Comparison of ENCODE assay signal across 9 mouse cellular contexts in the genomic region with DNA sequence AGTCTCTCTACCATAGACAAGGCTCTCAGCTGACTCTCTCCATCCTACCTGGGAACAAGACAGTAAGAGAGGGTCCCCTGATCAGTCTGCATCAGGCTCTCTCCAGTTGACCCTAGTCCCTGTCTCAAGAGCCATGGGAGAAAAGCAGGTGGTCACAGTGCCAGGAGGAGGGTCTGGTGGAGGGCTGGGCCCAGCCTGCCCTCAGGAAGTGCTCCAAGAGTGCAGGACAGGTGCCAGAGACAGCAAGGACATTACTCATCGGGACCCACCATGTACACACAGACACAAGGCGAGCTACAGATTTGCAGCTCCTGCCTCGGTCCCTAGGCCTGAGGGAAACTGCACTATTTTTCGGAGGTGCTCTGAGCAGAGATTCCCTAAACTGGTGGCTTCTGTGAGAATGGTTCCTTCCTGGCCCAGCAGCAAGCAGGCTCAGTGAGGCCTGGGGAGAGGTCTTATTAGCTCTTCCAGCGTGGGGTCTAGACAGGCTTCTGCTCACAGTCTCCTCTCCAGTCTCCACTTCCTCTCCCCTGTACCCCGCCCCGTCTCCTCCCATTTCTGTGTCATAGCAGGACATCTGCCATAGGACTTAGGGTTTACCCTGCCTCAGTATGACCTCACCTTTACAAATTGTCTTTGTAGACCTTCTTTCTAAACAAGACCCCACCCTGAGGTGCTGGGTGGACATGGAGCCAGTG. TPM values are rescaled to one million over a fixed set of nuclear protein-coding genes. Genes with fewer than 3 reads are reported as not detected.
DNase-seq lines count a peak whose midpoint lies in the region; ATAC-seq lines count a peak whose summit lies in the region.
"Had no signal": no experiment of that assay in that cellular context is flagged by ENCODE, and none has a peak within 500 bp of the region (broad histone marks: within the 10 kb centered on the region; RNA-seq: fewer than 3 reads in every experiment).

No protein-coding gene starts in this region.

- peaks cover 57% of the 10 kb centered on the region for H3K4me1 ChIP-seq in forebrain, embryonic 15.5 days
- peaks cover 40% of the 10 kb centered on the region for H3K4me1 ChIP-seq in forebrain, embryonic 13.5 days
- peaks cover 46% of the 10 kb centered on the region for H3K4me1 ChIP-seq in heart, embryonic 13.5 days
- H3K4me1 ChIP-seq in lung, embryonic 16.5 days (replicated peaks; ENCODE audit: control insufficient read depth, insufficient read depth, low read length): peaks cover 44% of the 10 kb centered on the region

- no peak overlapping the region for H3K4me3 ChIP-seq in forebrain, embryonic 15.5 days
- no peak overlapping the region for H3K4me3 ChIP-seq in forebrain, embryonic 13.5 days
- no peak overlapping the region for H3K4me3 ChIP-seq in heart, embryonic 13.5 days
- no peak overlapping the region for H3K4me3 ChIP-seq in lung, embryonic 16.5 days (ENCODE audit: low read length)

- peak; percentile 75 for DNase-seq in 416B (ENCODE audit: low read depth)
- no peak for DNase-seq in ovary, postnatal 36 days (ENCODE audit: low spot score)
- DNase-seq in spleen, adult 18-20 months: no peak
- DNase-seq in right cerebral cortex, postnatal 25 days: no peak

- WGBS in forebrain, embryonic 15.5 days: 77% methylated on average over 7 of the region's 7 CpGs
- 82% methylated on average over 7 of the region's 7 CpGs for WGBS in forebrain, embryonic 13.5 days
- 61% methylated on average over 7 of the region's 7 CpGs for WGBS in heart, embryonic 13.5 days
- WGBS in lung, embryonic 16.5 days: 63% methylated on average over 7 of the region's 7 CpGs

- H3K9me3 ChIP-seq in forebrain, embryonic 15.5 days: no peaks in the 10 kb centered on the region
- no peaks in the 10 kb centered on the region for H3K9me3 ChIP-seq in forebrain, embryonic 13.5 days (replicated peaks)
- H3K9me3 ChIP-seq in heart, embryonic 13.5 days: no peaks in the 10 kb centered on the region
- H3K9me3 ChIP-seq in lung, embryonic 16.5 days (ENCODE audit: control insufficient read depth, low read length): no peaks in the 10 kb centered on the region

- H3K9ac ChIP-seq in forebrain, embryonic 15.5 days (replicated peaks): 0 out of 2 replicates have a peak overlapping the region, but pooled peaks have one; percentile 7
- H3K9ac ChIP-seq in forebrain, embryonic 13.5 days: no peak overlapping the region
- 0 out of 2 replicates have a peak overlapping the region, but pooled peaks have one; percentile 24 for H3K9ac ChIP-seq in heart, embryonic 13.5 days
- 0 out of 2 replicates have a peak overlapping the region, but pooled peaks have one; percentile 15 for H3K9ac ChIP-seq in lung, embryonic 16.5 days (ENCODE audit: low read length)

- no peak overlapping the region for H3K27ac ChIP-seq in forebrain, embryonic 15.5 days (replicated peaks)
- no peak overlapping the region; the same call in 1 of the 2 replicates for H3K27ac ChIP-seq in forebrain, embryonic 13.5 days
- H3K27ac ChIP-seq in heart, embryonic 13.5 days (replicated peaks): peak overlapping the region; percentile 81
- H3K27ac ChIP-seq in lung, embryonic 16.5 days (ENCODE audit: low read length): peak overlapping the region; percentile 89

- no peaks in the 10 kb centered on the region for H3K36me3 ChIP-seq in forebrain, embryonic 15.5 days
- H3K36me3 ChIP-seq in forebrain, embryonic 13.5 days (ENCODE audit: poor library complexity, severe bottlenecking): no peaks in the 10 kb centered on the region
- H3K36me3 ChIP-seq in heart, embryonic 13.5 days: no peaks in the 10 kb centered on the region
- no peaks in the 10 kb centered on the region for H3K36me3 ChIP-seq in lung, embryonic 16.5 days (ENCODE audit: control insufficient read depth, insufficient read depth, low read length)

- ATAC-seq in forebrain, embryonic 15.5 days (replicated peaks): no peak
- no peak for ATAC-seq in forebrain, embryonic 13.5 days
- ATAC-seq in heart, embryonic 13.5 days (ENCODE audit: extremely low read depth, insufficient number of reproducible peaks, low FRiP score, low TSS enrichment): no peak
- ATAC-seq in lung, embryonic 16.5 days (ENCODE audit: low read depth): no peak
- ATAC-seq: forebrain, embryonic 14.5 days had no signal

- H3K4me2 ChIP-seq in forebrain, embryonic 15.5 days (replicated peaks): no peak overlapping the region
- no peak overlapping the region for H3K4me2 ChIP-seq in forebrain, embryonic 13.5 days
- no peak overlapping the region for H3K4me2 ChIP-seq in heart, embryonic 13.5 days
- 0 out of 2 replicates have a peak overlapping the region, but pooled peaks have one; percentile 16 for H3K4me2 ChIP-seq in lung, embryonic 16.5 days (ENCODE audit: low read depth, low read length)

- H3K27me3 ChIP-seq in forebrain, embryonic 15.5 days: no peaks in the 10 kb centered on the region
- no peaks in the 10 kb centered on the region for H3K27me3 ChIP-seq in forebrain, embryonic 13.5 days
- peaks cover 22% of the 10 kb centered on the region for H3K27me3 ChIP-seq in heart, embryonic 13.5 days (replicated peaks)
- peaks cover 13% of the 10 kb centered on the region for H3K27me3 ChIP-seq in lung, embryonic 16.5 days (ENCODE audit: control insufficient read depth, insufficient read depth, low read depth, low read length)

RNA-seq across cellular contexts. Expression of a gene that starts 4.7 kb away (rescaled TPM):
- polyA plus RNA-seq in forebrain, embryonic 15.5 days (2015; fragmentation: Nextera tagmentation; extraction: Ambion mirVana): 21.9 and 22.5 TPM in 2 replicates
- polyA plus RNA-seq in forebrain, embryonic 13.5 days (2015; fragmentation: Nextera tagmentation; extraction: Ambion mirVana): 6.8 and 8.4 TPM in 2 replicates
- 0.33 and 0.55 TPM in 2 replicates for polyA plus RNA-seq in heart, embryonic 13.5 days (2015; fragmentation: Nextera tagmentation; extraction: Ambion mirVana)
- polyA plus RNA-seq in lung, embryonic 16.5 days (2015; fragmentation: Nextera tagmentation; extraction: Ambion mirVana): 2.0 and 2.2 TPM in 2 replicates

RNA-seq across cellular contexts. Expression of a gene that starts 44.3 kb away (rescaled TPM):
- 34.6 and 35.0 TPM in 2 replicates for polyA plus RNA-seq in forebrain, embryonic 15.5 days (2015; fragmentation: Nextera tagmentation; extraction: Ambion mirVana)
- 26.9 and 28.8 TPM in 2 replicates for polyA plus RNA-seq in forebrain, embryonic 13.5 days (2015; fragmentation: Nextera tagmentation; extraction: Ambion mirVana)
- polyA plus RNA-seq in heart, embryonic 13.5 days (2015; fragmentation: Nextera tagmentation; extraction: Ambion mirVana): 13.4 and 13.8 TPM in 2 replicates
- polyA plus RNA-seq in lung, embryonic 16.5 days (2015; fragmentation: Nextera tagmentation; extraction: Ambion mirVana): 15.3 and 16.4 TPM in 2 replicates

RNA-seq across cellular contexts. Expression of a gene that starts 56.2 kb away (rescaled TPM):
- polyA plus RNA-seq in forebrain, embryonic 15.5 days (2015; fragmentation: Nextera tagmentation; extraction: Ambion mirVana): 18.7 and 21.9 TPM in 2 replicates
- polyA plus RNA-seq in forebrain, embryonic 13.5 days (2015; fragmentation: Nextera tagmentation; extraction: Ambion mirVana): 18.0 and 19.0 TPM in 2 replicates
- 13.0 and 13.5 TPM in 2 replicates for polyA plus RNA-seq in heart, embryonic 13.5 days (2015; fragmentation: Nextera tagmentation; extraction: Ambion mirVana)
- polyA plus RNA-seq in lung, embryonic 16.5 days (2015; fragmentation: Nextera tagmentation; extraction: Ambion mirVana): 17.8 and 18.2 TPM in 2 replicates

RNA-seq across cellular contexts. Expression of a gene that starts 56.4 kb away (rescaled TPM):
- polyA plus RNA-seq in forebrain, embryonic 15.5 days (2015; fragmentation: Nextera tagmentation; extraction: Ambion mirVana): 49.7 and 56.9 TPM in 2 replicates
- polyA plus RNA-seq in forebrain, embryonic 13.5 days (2015; fragmentation: Nextera tagmentation; extraction: Ambion mirVana): 59.2 and 60.5 TPM in 2 replicates
- 81.1 and 95.7 TPM in 2 replicates for polyA plus RNA-seq in heart, embryonic 13.5 days (2015; fragmentation: Nextera tagmentation; extraction: Ambion mirVana)
- 64.7 and 78.3 TPM in 2 replicates for polyA plus RNA-seq in lung, embryonic 16.5 days (2015; fragmentation: Nextera tagmentation; extraction: Ambion mirVana)

Comparison
In these comparisons a context has a peak if more than half of its experiments do, and no peak if none do; other contexts are left out.
1. H3K27ac ChIP-seq: peak in heart, embryonic 13.5 days (single experiment) and lung, embryonic 16.5 days (single experiment); none in forebrain, embryonic 15.5 days (single experiment) and forebrain, embryonic 13.5 days (single experiment).